Mouse (Mus musculus): ENCODE measurements around the gene Hoxa5.

Gene Hoxa5

DNA sequence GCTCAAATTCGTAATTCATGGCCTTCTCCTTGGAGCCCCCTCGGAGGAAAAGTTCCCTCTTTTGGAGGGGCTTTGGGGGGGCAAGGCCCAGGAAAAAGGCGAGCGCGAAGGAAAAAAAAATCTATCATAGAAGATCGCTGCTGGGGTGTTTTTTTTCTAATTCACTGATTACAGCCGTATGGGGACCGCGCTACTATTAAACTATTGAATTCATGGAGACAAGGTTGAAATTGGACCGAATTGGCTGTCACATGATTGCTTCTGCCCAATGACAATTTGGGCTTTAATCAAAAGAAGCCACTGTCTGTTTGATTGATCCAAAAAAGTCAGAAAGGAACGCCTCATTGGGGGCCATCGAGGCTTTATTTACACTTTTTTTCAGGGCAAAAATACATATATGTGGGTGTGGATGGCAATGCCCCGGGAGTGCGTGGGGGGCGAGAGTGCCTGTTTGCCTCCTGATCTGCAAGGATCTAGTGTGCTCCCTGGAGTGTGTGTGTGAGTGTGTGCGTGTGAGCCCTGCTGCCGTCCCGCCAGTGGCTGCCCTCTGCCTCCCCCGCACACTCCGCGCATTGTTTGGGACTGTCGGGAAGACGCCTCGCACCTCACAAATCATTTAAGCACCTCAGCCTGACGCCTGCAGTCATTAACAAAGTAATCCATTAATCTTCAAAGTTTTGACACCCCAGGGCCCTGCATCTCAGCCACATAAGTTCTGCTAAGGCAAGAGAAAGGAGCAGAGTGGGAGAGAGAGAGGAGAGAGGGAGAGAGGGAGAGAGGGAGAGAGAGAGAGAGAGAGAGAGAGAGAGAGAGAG, 39.6 kb downstream of the Hoxa5 start, which contains the start of gene Hoxa2:
Hoxa2 (minus strand) TSS at position 206 of the 815 bp plus-strand sequence.
- peak; percentile 87 for DNase-seq (ENCODE audit: low read depth, low spot score)

DNA sequence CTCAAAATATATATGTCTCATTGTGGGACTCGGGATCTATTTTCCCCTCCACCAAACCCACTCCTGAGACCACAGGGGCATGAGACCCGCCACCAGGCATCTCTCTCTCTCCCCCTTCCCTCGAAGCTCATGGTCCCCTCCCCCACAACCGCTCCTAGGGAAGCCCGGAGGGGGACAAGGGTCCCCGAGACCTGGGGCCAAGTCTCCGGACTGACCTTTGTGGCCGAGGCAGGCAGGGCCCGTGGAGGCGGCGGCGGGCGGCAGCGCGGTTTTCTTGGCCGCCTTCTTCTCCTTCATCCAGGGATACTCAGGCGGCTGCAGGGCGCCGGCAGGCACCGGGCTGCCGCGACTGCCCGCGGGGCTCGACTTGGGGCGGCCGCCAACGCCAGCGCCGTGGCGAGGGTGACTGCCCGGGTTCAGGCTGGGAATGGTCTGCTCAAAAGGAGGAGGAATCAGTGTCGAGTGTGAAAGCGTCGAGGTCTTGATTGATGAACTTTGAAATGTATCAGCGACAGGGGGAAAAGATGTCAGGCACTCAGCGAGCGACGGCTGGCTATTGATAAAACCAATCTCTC, 40.2 kb downstream of the Hoxa5 start:
- DNase-seq (ENCODE audit: low read depth, low spot score) = peak; percentile 85

DNA sequence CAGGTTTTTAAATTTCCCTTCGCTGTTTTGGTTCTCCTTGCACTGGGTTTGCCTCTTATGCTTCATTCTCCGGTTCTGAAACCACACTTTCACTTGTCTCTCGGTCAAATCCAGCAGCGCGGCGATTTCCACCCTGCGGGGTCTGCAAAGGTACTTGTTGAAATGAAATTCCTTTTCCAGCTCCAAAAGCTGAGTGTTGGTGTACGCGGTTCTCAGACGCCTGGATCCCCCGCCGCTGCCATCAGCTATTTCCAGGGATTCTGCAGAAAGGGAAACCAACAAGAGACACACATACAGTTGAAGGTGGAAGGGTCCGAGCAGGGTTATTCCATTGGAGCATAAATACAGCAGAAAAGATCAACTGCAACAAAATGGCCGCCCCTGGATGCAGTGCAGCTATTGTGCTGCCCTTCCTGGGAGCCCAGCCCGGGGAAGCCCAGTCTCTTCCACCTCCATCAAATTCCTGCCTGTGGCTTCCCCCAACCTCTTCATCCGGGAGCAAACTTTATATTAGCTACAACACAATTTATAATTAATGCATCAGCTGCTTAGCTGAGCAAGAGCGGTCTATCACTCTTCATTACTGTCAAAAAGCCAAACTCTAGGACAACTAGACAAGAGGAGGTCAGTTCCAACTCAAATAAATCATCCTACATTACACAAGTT, 40.9 kb downstream of the Hoxa5 start:
- DNase-seq (ENCODE audit: low read depth, low spot score) = no peak

DNA sequence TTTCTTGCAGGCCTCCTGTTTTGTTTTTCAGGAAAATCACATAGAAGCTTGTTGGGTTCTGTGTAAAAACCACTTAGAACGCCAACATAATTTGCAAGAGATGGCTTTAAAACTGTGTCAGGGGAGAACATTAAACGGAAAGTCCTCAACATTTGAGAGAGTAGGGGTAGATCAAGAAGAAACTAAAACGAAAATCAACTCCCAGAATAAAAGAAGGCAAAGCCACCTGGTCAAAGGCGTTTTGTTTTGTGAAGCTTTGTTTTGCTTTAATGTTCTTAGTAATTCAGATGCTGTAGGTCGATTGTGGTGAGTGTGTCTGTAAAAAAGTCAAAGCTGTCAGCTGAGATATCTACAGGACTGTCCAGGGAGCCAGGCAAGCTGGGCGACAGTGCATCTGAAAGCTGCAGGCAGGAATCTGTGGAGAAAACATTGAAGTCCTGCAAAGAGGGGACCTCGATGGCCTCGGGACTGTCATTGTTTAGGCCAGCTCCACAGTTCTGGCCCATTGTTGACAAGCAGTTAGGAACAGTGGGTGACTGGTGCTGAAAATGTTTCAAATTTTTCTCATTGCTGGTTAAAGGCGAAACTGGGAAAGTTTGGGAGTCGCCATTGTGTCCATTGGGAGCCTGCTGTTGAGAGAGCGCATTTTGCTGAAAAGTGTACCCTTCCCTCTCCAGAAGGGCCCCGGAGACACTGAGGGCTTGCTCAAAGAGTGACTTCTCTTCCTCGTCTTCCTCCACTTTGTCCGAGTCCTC, 41.6 kb downstream of the Hoxa5 start:
- no peak for DNase-seq (ENCODE audit: low read depth, low spot score)

DNA sequence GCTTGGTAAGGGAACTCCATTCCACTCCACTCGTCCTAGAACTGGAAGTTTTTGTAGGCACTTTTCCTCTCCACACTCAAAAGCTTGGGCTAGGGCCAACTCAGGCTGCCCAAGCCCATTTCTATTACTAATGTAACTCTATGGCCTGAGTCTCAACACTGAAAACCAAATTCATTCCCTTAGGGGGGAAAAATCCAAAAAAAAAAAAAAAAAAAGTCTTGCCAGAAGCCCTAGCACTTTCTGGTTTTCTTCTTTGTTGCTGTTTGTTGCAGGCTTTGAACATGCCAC, 42.4 kb downstream of the Hoxa5 start:
- no peak for DNase-seq (ENCODE audit: low read depth, low spot score)

DNA sequence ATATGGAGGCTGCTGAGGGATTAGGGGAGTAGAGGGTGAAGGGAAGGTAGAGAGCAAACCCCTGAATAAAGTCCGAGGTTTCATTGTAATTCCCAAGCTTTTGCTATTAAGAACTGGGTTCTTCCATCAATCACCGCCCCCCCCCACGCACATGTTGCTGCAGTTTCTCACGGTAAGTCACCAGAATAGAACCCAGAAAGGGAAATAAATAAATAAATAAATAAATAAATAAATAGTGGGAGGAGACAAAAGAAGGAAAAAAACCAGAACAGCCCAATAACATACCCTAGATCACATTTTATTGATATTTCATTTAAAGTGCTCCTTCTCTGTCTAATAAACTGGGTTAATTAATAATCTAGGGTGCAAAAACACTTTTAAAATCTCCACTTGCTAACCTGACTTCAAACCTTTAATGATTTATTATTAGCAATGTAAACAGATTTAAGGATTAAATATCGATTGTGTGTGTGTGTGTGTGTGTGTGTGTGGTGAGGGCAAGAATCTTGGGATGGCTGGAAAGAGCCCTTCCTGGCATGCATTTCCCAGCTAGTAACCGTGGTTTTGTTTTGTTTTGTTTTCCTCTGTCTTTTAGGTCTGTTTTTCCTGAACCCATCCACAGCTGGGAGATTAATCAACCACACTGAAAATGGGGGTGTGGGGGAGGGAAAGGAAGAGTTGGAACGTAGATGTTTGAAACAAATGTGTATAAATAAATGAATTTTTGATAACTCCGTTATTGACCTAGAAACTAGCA, 42.9 kb downstream of the Hoxa5 start:
- DNase-seq (ENCODE audit: low read depth, low spot score) = no peak

DNA sequence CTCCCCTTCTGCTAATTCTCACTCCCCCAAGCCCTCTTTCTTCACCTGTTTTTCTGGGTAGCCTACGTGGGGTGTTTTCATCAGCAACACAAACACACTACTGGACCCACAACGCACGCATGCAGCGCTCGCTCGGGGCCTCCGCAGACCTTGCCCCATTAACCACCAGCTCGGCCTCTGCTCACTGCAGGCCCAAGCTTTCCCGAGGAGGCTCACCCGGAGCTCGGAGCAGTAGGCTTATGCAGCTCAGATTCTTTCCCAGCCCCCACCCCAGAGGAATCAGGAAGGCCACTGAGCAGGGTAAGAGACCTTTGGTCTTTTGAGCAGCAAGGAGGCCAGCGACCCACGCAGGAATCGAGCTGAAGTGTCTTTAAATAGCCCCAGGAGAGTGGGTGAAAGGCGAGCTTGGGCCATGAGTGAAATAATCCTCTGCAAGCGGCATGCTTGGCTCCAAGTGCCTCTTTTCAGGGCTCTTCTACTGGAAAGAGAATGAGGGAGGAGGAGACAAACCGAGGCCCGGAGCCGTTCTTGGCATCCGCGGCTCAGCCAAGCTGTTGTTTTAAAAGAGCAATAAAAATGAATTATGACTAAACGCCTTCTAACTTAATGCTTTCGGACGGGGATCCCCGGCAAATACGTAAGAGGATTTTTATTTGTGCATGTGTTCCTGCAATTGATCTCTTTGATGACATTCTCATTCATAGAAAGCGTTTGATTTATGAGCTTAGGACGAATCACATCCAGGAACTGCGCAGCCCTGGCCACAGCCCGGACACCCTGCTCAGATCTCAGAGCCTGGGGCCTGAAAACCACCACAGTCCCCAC, 43.7 kb downstream of the Hoxa5 start:
- DNase-seq (ENCODE audit: low read depth, low spot score) = peak; percentile 89

DNA sequence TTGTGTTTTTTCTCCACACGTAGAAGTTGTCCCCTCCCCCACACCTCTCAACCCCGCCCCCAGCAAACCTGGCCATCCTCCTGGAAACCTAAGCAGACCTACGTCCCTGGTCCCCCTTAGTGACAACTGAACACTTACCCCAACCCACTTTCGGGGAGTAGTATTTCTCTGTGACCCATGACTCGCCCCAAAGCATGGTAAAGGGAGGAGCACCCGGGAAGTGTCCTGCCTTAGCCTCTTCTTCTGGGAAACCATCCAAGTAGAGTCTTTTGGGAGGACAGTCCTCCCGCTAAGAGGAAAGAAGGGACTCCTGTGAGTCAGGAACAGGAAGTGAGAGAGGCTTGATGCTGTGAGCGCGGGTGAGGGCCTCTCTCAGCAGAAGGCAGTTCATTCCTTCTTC, 44.4 kb downstream of the Hoxa5 start:
- no peak for DNase-seq (ENCODE audit: low read depth, low spot score)

DNA sequence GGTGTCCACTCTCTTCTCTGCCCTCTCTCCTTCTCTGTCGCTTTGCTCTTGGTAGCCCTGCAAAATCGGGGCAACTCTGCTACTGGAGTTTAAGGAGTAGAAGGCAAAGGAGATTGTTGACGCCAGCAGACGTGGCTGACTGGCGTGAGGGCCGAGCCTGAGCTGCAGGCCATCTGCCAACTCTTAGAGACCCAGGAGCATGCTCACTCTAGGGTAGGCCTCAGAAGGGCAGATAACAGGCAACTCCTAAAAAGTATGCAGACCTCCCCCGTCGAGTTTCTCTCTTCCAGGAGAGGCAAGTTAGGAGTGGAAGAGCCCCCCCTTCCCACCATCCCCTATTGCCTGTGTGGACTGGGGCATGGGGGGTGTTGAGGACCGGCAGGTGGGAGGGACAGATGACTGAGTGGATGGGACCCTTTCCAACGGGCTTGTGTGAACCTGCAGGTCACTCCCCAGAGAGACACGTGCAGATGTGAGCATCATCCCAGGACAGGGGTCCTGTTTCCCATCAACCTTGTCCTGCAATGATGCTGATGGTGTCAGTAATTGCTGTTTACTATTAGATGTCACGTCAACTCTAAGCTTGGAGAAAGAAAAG, 45.1 kb downstream of the Hoxa5 start:
- no peak for DNase-seq (ENCODE audit: low read depth, low spot score)

DNA sequence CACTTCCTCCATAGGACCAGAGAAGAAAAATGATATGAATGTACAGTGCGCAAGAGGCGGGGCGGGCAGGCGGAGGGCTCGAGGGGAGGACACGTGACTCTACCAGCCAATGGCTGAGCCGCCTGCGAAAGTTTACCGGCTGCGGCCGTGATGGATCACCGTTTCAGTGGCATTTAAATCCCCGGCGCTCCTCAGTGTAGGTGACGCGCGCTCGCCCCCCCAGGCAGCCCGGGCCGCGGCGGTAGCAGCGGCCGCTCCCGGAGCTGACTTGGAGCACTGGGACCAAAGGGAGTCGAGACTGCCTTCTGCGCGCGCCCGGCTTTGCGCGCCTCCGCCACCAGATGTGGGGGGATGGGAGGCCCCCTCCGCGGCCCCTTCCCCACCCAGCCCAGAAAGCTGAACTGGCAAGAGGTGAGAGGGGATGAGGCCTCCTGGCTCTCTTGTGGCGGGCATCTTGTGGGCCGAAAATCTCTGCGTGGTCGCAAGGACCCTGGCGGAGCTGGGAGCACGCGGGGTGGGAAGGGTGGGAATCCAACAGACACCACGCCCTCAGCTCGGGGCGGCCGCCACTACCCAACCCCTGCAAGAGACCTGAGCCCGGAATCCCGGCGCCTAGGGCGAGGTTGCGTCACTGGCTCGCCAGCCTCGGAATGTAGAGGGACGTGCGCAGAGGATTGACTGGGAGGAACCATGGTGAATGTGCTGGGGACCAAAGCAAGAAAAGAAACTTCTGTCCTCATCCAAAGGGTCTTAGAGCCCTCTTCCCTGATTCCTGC, 45.9 kb downstream of the Hoxa5 start, which contains the start of gene Hoxa1:
Hoxa1 (minus strand) TSS at position 42 of the 776 bp plus-strand sequence.
- DNase-seq (ENCODE audit: low read depth, low spot score) = peak; percentile 93

DNA sequence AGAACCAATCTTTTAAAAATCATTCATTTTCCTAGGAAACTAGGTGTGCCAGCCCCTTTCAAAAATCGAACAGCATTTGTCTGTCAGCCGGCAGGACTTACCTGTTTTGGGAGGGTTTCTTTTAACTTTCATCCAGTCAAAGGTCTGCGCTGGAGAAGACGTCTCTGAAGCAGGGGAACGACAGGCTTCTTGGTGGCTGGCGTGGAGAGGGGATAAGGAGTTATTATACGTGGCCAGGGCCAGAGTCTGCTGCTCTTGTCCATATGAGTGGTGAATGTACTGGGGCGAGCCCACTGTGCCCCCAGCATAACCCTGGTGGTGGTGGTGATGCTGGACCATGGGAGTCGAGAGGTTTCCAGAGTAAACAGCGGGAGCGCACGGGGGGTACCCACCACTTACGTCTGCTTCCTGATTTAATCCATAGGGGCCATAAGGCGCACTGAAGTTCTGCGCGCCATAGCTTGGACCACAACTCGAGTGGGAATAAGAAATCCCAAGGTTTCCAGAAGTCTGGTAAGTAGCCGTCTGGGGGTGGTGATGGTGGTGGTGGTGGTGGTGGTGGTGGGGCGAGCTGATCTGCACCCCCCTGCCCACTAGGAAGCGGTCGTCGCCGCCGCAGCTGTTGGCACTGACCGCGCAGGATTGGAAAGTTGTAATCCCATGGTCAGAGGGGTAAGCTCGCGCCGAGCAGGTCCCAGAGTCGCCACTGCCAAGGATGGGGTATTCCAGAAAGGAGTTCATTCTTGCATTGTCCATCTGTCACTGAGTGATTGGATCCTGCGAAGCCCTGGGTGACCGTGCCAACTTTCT, 46.7 kb downstream of the Hoxa5 start:
- no peak for DNase-seq (ENCODE audit: low read depth, low spot score)

DNA sequence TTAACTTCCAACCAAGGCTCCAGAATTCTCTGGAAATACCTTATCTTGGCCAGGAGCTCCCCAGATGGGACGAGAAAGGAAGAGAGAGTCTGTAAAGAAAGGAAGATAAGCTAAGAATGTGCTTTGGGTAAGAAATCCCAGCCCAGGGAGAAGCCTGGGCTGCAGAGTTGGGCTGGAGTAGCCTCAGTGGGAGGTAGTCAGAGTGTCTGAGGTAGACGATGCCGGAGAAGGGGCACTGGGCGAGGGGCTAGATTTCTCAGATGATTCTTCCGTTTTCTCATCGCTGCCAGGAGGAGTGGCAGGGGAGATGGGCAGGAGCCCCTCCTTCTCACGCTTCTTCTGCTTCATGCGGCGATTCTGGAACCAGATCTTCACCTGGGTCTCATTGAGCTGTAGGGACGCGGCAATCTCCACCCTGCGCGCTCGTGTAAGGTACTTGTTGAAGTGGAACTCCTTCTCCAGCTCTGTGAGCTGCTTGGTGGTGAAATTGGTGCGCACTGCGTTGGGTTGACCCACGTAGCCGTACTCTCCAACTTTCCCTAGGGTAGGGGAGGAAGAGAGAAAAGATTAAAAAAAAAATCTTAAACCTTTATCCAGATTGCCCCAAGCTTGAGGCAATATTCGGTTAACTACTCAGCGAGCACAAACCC, 47.7 kb downstream of the Hoxa5 start:
- DNase-seq (ENCODE audit: low read depth, low spot score) = no peak

DNA sequence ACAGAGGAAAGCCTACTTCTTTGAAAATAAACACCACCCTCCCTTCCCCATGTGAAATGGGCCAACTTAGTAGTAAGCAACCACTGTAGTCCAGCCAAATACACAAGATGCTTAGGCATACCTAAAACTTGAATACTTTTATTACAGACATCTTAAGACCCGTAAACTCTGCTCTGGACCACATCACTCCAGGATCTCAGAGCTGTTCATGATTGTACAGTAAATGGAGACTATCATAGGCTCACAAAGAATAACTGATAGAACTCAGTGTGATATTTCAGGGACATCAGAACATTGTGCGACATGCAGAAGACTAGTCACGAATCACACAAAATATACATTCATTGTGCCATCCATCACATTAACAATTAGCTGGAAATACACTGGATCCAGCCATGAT, 48.9 kb downstream of the Hoxa5 start:
- no peak for DNase-seq (ENCODE audit: low read depth, low spot score)

DNA sequence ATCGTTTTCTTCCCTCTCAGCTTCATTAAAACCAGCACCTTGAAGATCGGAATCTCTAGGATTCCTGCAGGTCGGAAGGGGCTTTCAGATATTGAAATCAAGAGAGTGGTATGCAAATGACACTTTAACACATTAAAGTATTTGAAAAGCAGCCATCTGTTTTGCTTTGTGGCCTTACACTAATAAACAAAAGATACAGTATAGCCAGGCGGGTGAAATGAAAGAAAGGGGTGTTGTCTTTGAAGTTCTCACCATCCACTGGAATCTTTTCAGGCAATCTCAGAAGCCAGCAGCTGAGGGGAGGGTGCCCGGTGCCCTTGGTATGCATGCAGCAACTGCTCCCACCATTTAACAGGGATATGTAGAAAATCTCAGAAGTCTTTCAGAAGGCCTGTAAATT, 50.3 kb downstream of the Hoxa5 start:
- no peak for DNase-seq (ENCODE audit: low read depth, low spot score)

DNA sequence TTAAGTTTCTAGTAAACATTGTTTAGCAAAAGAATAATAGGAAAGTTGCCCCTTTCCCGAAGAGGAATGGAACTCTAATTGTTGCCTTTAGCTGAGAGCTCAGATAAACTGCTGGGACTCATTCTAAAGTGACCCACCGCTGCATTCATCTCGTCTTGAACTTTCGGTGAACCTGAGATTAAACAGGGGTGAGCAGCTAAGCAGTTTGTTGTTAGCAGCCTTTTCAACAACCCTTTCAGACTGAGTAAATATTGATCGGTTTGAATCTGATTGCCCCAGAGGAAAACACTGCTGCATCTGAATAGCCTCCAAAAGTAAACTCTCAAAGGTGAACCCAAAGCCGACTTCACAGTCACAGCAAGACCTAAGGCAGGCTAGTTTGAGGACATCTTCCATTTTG, 51.1 kb downstream of the Hoxa5 start:
- DNase-seq (ENCODE audit: low read depth, low spot score) = no peak

DNA sequence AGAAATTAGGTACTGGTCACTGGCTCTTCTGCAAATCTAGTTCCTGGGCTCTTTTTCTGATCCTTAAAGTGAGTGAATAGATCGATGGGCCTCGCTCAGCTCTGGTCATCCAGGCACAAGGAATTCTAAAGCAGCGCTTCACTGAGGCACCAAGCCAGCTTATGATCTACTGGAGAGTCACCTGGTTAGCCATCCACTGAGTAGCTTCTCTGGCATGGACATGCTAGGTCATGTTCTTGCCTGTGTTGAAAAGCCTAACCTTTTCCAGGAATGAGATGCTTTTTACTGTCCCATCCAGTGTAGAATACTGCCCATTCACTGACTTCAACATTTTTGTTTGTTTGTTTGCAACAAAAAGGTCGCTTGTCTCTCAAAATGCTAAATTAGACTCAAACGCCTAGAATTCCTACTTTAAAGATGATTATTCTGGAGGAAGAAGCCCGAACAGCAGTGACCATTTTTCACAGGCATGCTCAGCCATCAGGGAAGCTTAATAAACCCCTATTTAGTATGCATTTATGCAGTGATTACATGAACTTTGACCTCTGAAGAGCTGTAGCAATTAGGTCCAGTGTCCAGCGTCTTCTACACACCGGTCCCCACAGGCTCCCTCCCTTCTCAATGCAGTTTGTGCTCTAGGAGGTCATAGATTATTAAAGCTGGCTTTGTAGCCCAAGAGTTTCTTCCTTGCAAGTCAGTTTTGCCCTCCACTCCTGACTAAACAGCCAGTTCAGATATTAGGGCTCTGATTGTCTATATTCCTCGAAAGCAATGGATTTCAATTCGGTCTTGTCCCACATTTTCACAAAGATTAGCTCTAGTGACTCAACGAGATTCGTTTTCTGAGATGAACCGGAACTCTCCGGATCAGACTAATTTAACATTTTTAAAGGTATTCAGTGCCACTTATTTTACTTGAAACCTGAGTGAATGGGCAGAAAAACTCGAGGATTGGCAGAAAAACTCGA, 51.9 kb downstream of the Hoxa5 start:
- no peak for DNase-seq (ENCODE audit: low read depth, low spot score)

All from mesoderm, embryonic 11.5 days (tissue).